Mouse (Mus musculus) limb, embryonic 13.5 days (tissue): Measurements from ENCODE around the gene Esr1. TPM values are rescaled to one million over a fixed set of nuclear protein-coding genes. Genes with fewer than 3 reads are reported as not detected.
A peak's percentile ranks its signal among the peaks of the same experiment; 100 is the strongest.

Source experiments
- ATAC-seq: fragments of 200-750 bp; cut with Nextera tagmentation; 2 replicates; pipeline ENCODE4 v1.8.0; 2017; ENCODE audit warnings: low read depth, moderate number of reproducible peaks, moderate TSS enrichment; ENCODE audit not compliant: low FRiP score
- H3K27ac ChIP-seq: fragments of 300-500 bp; sonication (generic); 2 replicates; pipeline ENCODE4 v1.5.1; 2015; ENCODE audit warnings: inconsistent platforms, mild to moderate bottlenecking, moderate library complexity
- H3K27me3 ChIP-seq: fragments of 300-500 bp; sonication (generic); 2 replicates; pipeline ENCODE4 v1.6.1; 2015; ENCODE audit warnings: mild to moderate bottlenecking, inconsistent platforms
- H3K36me3 ChIP-seq: fragments of 300-500 bp; sonication (generic); 2 replicates; pipeline ENCODE4 v1.6.1; 2015; ENCODE audit warnings: inconsistent platforms, mild to moderate bottlenecking, moderate library complexity
- H3K4me1 ChIP-seq: fragments of 300-500 bp; sonication (generic); 2 replicates; pipeline ENCODE4 v1.6.1; 2015; ENCODE audit warnings: inconsistent platforms
- H3K4me2 ChIP-seq: fragments of 300-500 bp; sonication (generic); replicated peaks from 2 replicates; pipeline ENCODE4 v1.6.1; 2015; ENCODE audit warnings: inconsistent platforms, mild to moderate bottlenecking, moderate library complexity
- H3K4me3 ChIP-seq: fragments of 300-500 bp; sonication (generic); 2 replicates; pipeline ENCODE4 v1.5.1; 2015; ENCODE audit warnings: moderate library complexity, mild to moderate bottlenecking, inconsistent platforms
- H3K9ac ChIP-seq: fragments of 300-500 bp; sonication (generic); 2 replicates; pipeline ENCODE4 v1.6.1; 2015; ENCODE audit warnings: mild to moderate bottlenecking, inconsistent platforms
- H3K9me3 ChIP-seq: fragments of 300-500 bp; sonication (generic); 2 replicates; pipeline ENCODE4 v1.6.1; 2016; ENCODE audit warnings: inconsistent platforms
- WGBS: fragments of 180-500 bp; shearing (Covaris S2); methylation state at CpG from one replicate; pipeline ENCODE4 v1.1.7; 2015; 5-methylcytosine and 5-hydroxymethylcytosine counted together
- polyA plus RNA-seq: library from polyadenylated mRNA; unstranded; fragments of >200 nt; fragmentation: Nextera tagmentation; extraction: Ambion mirVana; gene quantifications from 2 replicates; pipeline ENCODE4 v1.2.1, GENCODE M21; 2015

Esr1 gene
- polyA plus RNA-seq = 0.86 and 0.92 TPM in 2 replicates

- 19% methylated on average over 13 of the region's 13 CpGs for WGBS
- Histone ChIP-seq H3K27ac (peak within 1 kb of the TSS; percentile 52; the same call in 1 of the 2 replicates), H3K4me2 (peak within 1 kb of the TSS; percentile 61), H3K4me3 (peak within 1 kb of the TSS; percentile 35), H3K36me3 (no peaks in the 10 kb centered on the region), H3K9me3 (no peaks in the 10 kb centered on the region), H3K9ac (peak within 1 kb of the TSS; percentile 39; the same call in 1 of the 2 replicates), H3K27me3 (no peaks in the 10 kb centered on the region), H3K4me1 (peaks cover 22% of the 10 kb centered on the region)
- ATAC-seq = peak; percentile 70; the same call in 1 of the 2 replicates
These were observed at the start of gene Esr1 for GRCm38 (mm10) chr10:4611386-4612155. TSS of gene Esr1 (plus strand) at chr10:4611593.

- H3K27me3 ChIP-seq = no peaks in the 10 kb centered on the region
- H3K4me2 ChIP-seq = no peak overlapping the region
- H3K36me3 ChIP-seq = no peaks in the 10 kb centered on the region
- WGBS = 100% methylated on average over 1 of the region's 1 CpGs
- ATAC-seq = no peak
- no peaks in the 10 kb centered on the region for H3K4me1 ChIP-seq
- H3K4me3 ChIP-seq = no peak overlapping the region
- H3K27ac ChIP-seq = no peak overlapping the region
- 0 out of 2 replicates have a peak, but pooled peaks cover 4% of the 10 kb centered on the region for H3K9me3 ChIP-seq
- no peak overlapping the region for H3K9ac ChIP-seq
These were observed 46.2 kb upstream of the Esr1 start for GRCm38 (mm10) chr10:4565148-4565547.

DNA sequence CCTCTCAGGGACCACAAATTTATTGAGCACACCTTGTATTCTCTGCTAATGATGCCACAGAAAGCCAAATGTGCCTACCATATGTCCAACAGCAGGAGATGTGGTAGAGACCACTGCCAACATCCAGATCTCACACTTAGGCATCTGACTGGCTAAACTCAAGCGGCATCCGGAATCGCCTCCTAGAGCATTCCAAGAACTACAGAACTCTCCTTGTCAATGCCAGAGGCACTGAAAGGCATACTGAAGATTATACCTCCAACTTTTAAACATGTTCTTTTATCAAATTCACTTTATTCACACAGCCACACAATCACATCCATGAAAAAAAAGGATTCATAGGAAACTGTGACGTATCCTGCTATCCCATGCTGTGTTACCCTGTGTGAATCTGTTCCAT lies 40.6 kb upstream of the Esr1 start:
- Histone ChIP-seq H3K9me3 (0 out of 2 replicates have a peak, but pooled peaks cover 4% of the 10 kb centered on the region), H3K27ac (no peak overlapping the region), H3K27me3 (no peaks in the 10 kb centered on the region), H3K4me1 (no peaks in the 10 kb centered on the region), H3K4me2 (no peak overlapping the region), H3K36me3 (no peaks in the 10 kb centered on the region), H3K4me3 (no peak overlapping the region), H3K9ac (no peak overlapping the region)
- WGBS = 90% methylated on average over 4 of the region's 4 CpGs
- ATAC-seq = no peak

DNA sequence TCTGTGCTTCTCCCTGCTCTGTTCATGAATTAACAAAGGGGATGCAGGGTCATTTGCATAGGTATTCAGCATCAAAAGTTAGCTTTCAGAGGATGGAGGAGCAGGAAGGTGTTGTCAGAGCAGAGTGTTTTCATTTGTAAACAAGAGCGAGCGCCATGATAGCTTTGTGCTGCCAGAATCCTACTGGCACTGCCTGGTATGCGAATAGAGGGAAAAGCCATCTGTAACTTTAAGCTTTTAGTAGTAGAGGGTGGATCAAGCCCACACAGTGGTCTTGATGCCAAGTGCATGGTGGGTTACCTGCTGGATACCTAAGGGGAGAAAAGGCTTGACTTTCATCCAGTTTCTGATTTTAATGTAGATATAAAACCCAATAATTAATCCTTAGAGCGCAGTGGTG lies 40.1 kb upstream of the Esr1 start:
- 80% methylated on average over 4 of the region's 4 CpGs for WGBS
- no peaks in the 10 kb centered on the region for H3K36me3 ChIP-seq
- no peaks in the 10 kb centered on the region for H3K4me1 ChIP-seq
- no peaks in the 10 kb centered on the region for H3K27me3 ChIP-seq
- no peak for ATAC-seq
- no peak overlapping the region for H3K9ac ChIP-seq
- H3K4me3 ChIP-seq = no peak overlapping the region
- H3K27ac ChIP-seq = no peak overlapping the region
- H3K4me2 ChIP-seq = no peak overlapping the region
- 0 out of 2 replicates have a peak, but pooled peaks cover 4% of the 10 kb centered on the region for H3K9me3 ChIP-seq

GRCm38 (mm10) chr10:4581905-4582304 lies 29.5 kb upstream of the Esr1 start:
- ATAC-seq = no peak
- Histone ChIP-seq H3K27me3 (no peaks in the 10 kb centered on the region), H3K4me1 (no peaks in the 10 kb centered on the region), H3K4me3 (no peak overlapping the region), H3K36me3 (no peaks in the 10 kb centered on the region), H3K9ac (no peak overlapping the region), H3K4me2 (no peak overlapping the region), H3K27ac (no peak overlapping the region), H3K9me3 (no peaks in the 10 kb centered on the region)
- WGBS = 83% methylated on average over 5 of the region's 5 CpGs

DNA sequence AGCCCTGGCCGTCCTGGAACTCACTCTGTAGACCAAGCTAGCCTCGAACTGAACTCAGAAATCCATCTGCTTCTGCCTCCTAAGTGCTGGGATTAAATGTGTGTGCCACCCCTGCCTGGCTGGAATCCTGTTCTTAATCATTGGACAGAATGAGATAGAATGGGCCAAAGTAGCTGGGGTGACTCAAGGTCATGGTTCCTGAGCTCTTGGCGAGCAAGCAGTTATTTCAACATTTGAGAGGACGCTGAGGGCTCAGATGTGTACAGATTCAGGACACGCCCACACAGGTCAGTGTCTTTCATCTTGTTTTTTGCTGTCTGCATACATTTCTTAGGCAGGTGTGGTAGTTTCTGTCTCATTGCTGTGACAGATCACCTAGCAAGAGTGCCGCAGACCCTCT lies 24.7 kb upstream of the Esr1 start:
- ATAC-seq = no peak
- H3K4me3 ChIP-seq = no peak overlapping the region
- H3K27ac ChIP-seq = no peak overlapping the region
- H3K36me3 ChIP-seq = no peaks in the 10 kb centered on the region
- no peaks in the 10 kb centered on the region for H3K9me3 ChIP-seq
- WGBS = 80% methylated on average over 6 of the region's 6 CpGs
- H3K9ac ChIP-seq = no peak overlapping the region
- no peaks in the 10 kb centered on the region for H3K27me3 ChIP-seq
- no peak overlapping the region for H3K4me2 ChIP-seq
- no peaks in the 10 kb centered on the region for H3K4me1 ChIP-seq

DNA sequence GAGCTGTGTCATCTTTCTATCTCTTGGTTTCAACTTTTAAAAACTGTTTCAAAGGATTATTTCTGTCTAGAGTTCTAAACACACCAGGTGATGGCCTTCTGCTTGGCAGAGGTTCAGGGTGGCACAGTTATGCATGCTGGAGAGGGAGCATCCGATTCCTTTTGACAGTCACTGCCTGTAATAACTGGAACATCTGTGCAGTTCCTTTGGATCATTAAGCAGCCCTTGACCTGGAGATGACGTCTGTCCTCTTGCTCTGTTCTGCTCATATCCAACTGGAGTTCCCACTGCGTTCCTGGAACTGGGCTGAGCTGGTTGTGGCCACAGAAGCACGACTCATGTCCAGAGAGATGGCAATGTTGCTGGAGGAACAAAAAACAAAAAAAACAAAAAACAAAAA lies 21.8 kb upstream of the Esr1 start:
- no peak for ATAC-seq
- Histone ChIP-seq H3K27ac (no peak overlapping the region), H3K9ac (no peak overlapping the region), H3K27me3 (no peaks in the 10 kb centered on the region), H3K4me3 (no peak overlapping the region), H3K4me2 (no peak overlapping the region), H3K9me3 (no peaks in the 10 kb centered on the region), H3K4me1 (no peaks in the 10 kb centered on the region), H3K36me3 (no peaks in the 10 kb centered on the region)
- 81% methylated on average over 4 of the region's 4 CpGs for WGBS

DNA sequence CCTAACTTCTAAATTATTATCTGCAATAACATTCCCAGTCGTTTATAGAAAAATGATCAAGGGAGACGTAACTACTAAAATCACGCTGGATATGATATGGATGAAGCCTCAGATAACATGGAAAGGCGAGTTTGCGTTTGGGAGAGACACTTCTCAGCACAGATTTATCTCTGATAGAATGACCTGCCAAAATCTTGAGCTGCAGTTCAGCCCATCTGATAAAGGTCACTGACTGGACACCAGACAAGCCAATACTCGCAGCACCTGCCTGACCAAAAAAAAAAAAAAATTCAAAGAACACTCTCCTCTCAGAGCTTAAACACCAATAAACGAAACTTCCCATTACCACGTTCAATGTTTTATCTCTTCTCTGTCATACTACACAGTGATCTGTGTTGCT lies 20.4 kb upstream of the Esr1 start:
- ATAC-seq = no peak

GRCm38 (mm10) chr10:4593828-4594227 lies 17.6 kb upstream of the Esr1 start:
- no peak for ATAC-seq
- Histone ChIP-seq H3K27ac (no peak overlapping the region), H3K4me1 (no peaks in the 10 kb centered on the region), H3K9me3 (no peaks in the 10 kb centered on the region), H3K4me3 (no peak overlapping the region), H3K27me3 (no peaks in the 10 kb centered on the region), H3K9ac (no peak overlapping the region), H3K36me3 (no peaks in the 10 kb centered on the region), H3K4me2 (no peak overlapping the region)
- 81% methylated on average over 4 of the region's 4 CpGs for WGBS

More for the DNA sequence above, 20.4 kb upstream of the Esr1 start:
- Histone ChIP-seq H3K27ac (no peak overlapping the region), H3K4me1 (no peaks in the 10 kb centered on the region), H3K4me3 (no peak overlapping the region), H3K27me3 (no peaks in the 10 kb centered on the region), H3K9ac (no peak overlapping the region), H3K4me2 (no peak overlapping the region), H3K9me3 (no peaks in the 10 kb centered on the region), H3K36me3 (no peaks in the 10 kb centered on the region)
- 57% methylated on average over 8 of the region's 8 CpGs for WGBS

GRCm38 (mm10) chr10:4597211-4597610 lies 14.2 kb upstream of the Esr1 start:
- no peaks in the 10 kb centered on the region for H3K27me3 ChIP-seq
- ATAC-seq = no peak
- H3K36me3 ChIP-seq = no peaks in the 10 kb centered on the region
- WGBS = 91% methylated on average over 4 of the region's 4 CpGs
- no peak overlapping the region for H3K27ac ChIP-seq
- no peaks in the 10 kb centered on the region for H3K4me1 ChIP-seq
- H3K9me3 ChIP-seq = no peaks in the 10 kb centered on the region
- no peak overlapping the region for H3K4me3 ChIP-seq
- H3K4me2 ChIP-seq = no peak overlapping the region
- no peak overlapping the region for H3K9ac ChIP-seq

GRCm38 (mm10) chr10:4598244-4598842 lies 13.1 kb upstream of the Esr1 start:
- H3K27ac ChIP-seq = no peak overlapping the region
- 58% methylated on average over 10 of the region's 10 CpGs for WGBS
- no peaks in the 10 kb centered on the region for H3K9me3 ChIP-seq
- H3K27me3 ChIP-seq = no peaks in the 10 kb centered on the region
- no peak overlapping the region for H3K9ac ChIP-seq
- H3K4me1 ChIP-seq = no peaks in the 10 kb centered on the region
- no peak overlapping the region for H3K4me3 ChIP-seq
- no peak overlapping the region for H3K4me2 ChIP-seq
- H3K36me3 ChIP-seq = no peaks in the 10 kb centered on the region
- no peak for ATAC-seq

DNA sequence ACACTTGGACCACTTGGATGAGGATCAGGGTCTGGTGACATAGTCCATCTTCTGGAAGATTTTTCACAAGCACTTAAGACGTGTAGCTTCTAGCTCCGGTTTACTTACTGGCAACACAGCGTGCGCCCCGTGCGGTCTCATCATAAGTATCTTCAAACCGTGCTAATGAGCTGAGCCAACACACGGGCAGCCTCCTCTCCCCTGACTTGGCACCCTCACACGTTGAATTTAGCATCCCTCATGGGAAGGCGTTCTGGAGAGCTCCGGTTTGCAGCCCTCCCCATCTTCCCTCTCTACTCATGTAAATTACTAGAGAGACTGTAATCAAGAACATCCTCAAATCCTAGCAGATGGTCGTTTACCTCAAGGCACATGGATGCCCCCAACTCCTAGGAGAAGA lies 12.5 kb upstream of the Esr1 start:
- WGBS = 80% methylated on average over 12 of the region's 12 CpGs
- no peak for ATAC-seq
- Histone ChIP-seq H3K9me3 (no peaks in the 10 kb centered on the region), H3K4me1 (no peaks in the 10 kb centered on the region), H3K36me3 (no peaks in the 10 kb centered on the region), H3K4me2 (no peak overlapping the region), H3K27me3 (no peaks in the 10 kb centered on the region), H3K27ac (no peak overlapping the region), H3K9ac (no peak overlapping the region), H3K4me3 (no peak overlapping the region)
